Mouse (Mus musculus) yolk sac, embryonic 10.5 days (tissue): Measurements from ENCODE around the gene Aamdc.

ENCODE experiments used
- DNase-seq: peaks from one replicate; pipeline ENCODE4 v3.0.0-alpha.2; 2017; ENCODE audit warnings: low spot score

The Aamdc gene

DNA sequence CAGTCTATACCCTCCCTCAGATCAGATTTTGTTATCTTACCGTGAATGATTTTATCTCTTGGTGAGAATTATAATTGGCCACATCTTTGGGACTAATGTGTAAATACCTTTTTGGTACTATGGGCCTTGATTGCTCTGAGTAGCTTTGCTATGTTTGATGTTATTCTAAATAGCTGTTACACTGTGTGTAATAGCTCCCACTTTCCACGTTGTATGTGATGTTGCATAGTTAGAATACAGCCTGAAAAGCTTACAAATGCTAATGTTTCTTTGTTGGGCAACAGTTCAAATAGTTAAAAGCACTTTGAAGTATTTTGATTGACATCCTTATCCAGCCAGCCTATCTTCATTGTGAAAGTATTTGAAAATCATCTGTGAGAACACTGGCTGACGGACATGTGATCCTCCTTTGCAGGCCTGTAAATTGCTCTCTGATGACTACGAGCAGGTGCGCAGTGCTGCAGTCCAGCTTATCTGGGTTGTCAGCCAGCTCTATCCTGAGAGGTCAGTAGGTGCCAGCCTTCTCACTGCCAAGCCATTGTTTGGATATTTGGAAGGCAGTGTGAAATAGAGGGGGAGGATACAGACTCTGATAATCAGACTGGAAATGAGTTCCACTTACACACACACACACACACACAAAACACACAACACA, 78.6 kb downstream of the Aamdc start:
- no peak for DNase-seq
